Mouse (Mus musculus) induced T-regulatory cell, adult 2 months (primary cell): ENCODE measurements at regions not wholly inside any gene's neighbourhood (a gene's known extent, or its start where the extent isn't known, plus 50 kb on each side); places are given as distances from the start of the nearest gene placed in this dataset.
"Not testable (repeated sequence)": the region's sequence is repeated elsewhere in the genome, so short reads cannot be mapped to it uniquely, and the experiment has no call there.

Source experiments
- DNase-seq: peaks from one replicate; pipeline ENCODE4 v3.0.0-alpha.2; 2012; ENCODE audit warnings: low read depth

DNA sequence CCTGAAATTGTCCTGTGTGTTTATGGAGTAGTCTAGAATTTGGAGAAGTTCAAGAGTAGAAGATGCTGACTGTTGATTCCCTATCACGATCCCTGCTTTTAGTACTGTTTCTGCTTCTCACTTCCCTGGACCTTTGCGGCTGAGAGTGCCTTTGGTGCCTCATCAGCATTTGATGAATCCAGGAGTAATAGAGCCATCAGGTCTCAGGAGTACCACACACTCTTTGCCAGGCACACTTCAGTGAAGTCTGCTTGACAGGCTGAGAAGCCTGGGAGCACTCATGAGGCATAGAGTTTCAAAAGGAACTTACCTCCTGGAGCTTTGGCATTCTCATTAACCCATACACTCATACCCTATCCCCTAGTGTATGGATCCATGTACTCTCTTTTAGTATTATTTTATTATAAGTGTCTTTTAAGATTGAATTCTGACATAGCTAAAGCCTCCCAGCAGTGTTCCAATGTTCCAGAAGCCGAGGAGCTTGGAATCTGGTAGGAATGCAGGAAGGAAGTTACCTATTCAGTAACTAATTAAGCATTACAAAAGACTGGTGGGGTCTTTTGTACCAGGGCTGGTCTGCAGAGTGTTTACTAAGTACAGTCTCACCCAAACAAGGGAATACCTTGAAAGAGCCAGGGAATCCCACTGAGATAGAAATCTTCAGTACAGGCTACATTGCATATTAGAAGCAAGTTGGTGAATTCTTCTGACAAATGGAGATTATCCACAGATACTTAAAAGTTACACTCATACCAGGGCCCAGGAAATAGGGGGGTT lies 139.7 kb downstream of the Tex13c3 start:
- not testable (repeated sequence) for DNase-seq

DNA sequence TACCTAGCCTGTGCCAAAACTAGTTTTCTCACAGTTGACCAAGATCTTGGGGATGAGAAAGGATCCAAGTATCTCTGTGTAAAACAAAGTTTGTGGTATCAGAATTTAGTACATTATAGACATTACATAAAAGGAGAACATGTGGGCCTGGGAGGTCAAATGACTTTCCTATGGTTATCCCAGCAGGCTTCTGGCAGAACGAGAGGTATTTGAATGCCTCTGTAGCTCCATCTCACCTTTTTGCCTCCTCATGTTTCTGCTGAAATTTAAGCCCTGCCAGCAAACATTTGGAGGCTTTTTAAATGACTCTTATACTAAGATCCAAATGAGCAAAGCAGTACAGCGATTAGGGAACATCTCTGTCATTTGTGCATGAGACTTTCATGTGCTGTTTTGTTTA lies 167.8 kb downstream of the Tex13c3 start:
- DNase-seq, result no peak

DNA sequence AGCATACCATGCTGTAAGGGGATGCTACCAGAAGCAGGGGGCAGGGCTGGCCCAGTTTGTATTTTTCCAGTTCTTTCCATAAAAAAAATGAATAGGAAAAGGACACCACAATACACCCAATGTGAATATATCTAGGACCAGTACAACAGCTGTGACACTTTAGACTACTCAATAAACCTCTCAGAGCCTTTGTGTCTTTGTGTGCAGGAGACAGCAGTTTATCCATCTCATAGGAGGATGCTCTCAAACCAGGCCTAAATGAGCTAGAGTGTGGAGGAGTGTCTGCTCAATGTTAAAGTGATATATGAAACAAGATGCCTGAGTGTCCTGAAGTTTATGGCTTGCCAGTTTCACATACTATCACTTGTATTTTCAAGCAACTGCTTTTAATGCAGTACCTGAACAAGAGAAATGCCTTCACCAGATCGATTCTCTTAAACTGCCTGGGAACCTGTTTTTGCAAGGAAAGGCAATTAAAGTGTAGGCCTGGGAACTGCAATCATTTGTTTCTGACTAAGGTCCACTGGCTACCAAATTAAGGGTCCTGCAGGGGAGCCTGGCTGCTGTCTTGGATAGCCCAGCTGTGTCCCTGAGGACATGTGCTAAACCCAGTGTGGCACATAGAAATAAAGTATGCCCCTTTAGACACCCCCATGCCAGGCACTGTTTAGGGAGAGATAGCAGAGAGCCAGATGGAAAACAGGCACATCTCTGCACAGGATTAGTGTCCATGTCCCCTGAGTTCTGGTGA lies 169.1 kb downstream of the Tex13c3 start:
- DNase-seq, result no peak

GRCm38 (mm10) chrX:19311377-19311776 lies 169.7 kb downstream of the Tex13c3 start:
- no peak for DNase-seq

- DNase-seq, result no peak
Observed at GRCm38 (mm10) chrX:19288171-19288570, 192.9 kb downstream of the Tex13c3 start.

DNA sequence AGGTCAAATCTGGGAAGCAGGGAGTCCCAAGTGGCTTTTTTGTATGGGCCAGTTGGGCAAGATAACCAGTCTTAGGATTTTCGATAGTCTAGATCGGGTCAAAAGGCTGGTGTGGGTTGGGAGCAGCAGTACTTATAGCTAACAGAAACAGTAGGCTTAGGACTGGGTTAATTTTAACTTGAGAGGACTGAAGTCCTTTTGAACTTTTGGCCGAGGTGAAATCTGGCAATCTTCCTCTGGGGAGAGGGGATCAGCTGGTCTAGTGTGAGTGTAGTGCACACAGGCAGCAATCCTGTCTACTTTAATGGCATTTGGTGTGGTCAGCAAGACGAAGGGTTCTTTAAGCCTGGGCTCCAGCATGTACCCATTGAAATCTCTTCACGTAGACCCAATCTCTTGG lies 194.7 kb downstream of the Tex13c3 start:
- DNase-seq, result no peak

DNA sequence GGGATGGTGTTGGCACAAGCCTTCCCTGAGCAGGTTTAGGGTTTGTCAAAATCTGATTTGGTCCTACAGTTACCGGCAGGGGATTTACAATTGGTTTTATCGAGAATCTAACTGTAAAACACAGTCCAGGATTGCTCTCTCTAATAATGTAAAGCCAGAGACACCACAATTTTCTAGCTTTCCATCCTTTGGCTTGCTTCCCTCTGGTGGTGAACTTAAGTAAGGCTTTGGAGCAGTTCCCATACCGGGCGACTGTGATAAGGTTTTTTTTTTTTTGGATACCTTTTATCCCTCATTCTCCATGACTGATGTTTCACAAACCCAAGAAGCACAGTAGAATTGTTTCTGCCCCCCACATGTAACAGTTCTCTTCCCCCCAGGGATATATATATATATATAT lies 195.3 kb downstream of the Tex13c3 start:
- no peak for DNase-seq

DNA sequence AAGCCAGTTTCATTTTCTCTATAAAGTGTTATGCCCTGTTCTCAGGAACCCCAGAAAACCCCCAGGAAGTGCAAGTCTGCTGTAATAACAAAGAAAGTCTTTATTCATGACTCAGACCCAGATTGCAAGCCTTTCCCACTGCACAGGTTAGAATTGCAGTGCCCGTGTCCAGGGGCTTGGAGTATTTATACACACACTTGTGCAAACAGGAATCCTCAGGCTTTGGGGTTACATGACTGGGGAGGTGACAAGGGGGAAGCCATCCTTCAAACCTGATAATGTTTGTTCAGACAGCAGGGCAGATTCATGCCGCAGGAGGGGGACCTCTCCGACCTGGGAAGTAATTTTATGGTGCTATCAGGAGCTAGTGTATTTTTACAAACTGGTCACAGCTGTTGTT lies 198.0 kb downstream of the Tex13c3 start:
- DNase-seq, result peak; percentile 28

- DNase-seq, result no peak
Observed at GRCm38 (mm10) chrX:19264237-19264636, 216.9 kb downstream of the Tex13c3 start.

DNA sequence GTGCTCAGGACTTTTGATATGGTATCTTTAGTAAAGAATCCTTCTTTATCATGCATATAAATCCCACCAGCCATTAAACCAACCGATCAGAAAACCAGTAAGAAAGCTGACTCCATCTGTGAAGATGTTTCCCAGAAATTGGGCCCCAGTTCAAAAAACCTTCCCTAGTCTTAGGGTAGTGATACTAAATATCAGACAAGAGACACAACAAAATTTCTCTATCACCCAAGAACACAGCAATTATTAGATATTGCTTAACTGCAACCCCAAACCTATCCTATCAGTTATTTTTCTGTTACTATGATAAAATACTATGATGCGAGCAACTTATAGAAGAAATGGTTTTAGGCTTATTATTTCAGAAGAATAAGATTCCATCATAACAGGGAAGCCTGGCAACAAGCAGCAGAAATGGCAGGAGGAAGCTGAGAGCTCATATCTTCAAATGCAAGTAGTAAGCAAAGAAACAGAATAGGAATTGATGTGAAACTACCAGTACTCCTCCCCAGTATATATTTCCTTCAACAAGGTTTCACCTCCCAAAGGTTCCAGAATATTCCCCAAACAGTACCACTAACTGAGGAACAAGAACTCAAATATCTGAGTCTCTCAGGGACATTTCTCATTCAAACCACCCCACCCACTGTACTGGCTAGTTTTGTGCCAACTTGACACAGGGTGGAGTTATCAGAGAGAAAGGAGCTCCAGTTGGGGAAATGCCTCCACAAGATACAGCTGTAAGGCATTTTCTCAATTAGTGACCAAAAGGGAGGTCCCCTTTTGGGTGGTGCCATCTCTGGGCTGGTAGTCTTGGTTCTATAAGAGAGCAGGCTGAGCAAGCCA lies 234.1 kb downstream of the Tex13c3 start:
- DNase-seq, result no peak

DNA sequence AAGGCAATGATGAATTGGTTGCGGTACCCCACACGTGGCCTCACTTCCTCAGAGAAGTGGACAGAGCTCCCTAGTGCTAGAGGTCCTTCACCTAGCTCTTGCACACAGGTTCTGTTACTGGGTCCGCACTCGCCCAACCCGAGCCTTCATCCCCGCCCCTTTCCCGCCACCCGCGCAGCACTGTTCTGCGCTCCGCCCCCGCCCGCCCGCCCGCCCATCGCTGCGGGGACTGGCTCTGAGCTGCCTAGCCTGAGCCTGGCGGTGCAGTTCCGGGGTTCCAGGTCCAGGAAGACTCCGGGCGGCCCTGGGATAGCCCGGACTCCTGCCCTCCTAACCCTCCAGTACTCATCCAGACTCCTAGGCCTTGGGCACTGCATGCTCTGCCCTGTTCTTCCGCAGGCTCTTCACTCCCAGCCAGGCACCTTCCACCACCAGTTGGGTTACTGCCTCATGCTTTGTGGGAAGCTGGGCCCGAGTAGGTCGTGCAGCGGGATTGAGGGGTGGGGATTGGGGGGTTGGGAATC lies 243.3 kb downstream of the Tex13c3 start:
- DNase-seq, result peak; percentile 32

DNA sequence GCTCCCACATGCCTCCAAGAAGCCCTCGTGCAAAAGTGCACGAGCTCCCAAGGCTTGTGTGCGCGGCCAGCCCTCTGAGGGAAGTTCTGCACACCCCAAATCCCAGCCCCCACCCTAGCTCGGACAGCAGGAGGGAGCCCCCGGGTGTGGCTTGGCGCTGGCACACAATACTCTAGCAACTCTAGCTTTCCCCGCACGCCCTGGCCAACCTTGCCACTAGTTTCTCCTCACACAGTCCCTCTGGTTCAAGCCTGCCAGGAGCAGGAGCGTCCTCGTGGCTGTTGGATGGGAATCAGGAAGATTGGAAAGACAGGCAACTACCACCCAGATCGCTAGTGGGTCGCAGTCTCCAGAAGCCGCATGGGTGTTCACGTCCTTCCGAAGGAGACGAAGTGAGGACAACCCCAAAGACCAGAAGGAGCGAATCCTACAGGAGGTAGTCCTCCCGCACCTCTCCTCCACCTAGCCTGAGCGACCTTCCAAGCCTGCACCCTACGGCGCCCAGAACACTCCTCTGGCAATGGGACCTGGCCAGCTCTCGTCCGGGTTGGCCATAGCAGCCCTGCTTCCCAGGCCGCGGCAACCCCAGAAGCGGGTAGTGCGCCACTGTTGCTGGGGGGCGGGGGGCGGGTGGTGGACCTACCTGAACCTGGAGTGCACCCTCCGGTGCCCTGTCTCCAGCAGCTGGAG lies 243.9 kb downstream of the Tex13c3 start:
- peak; percentile 0 for DNase-seq

- DNase-seq, result no peak
Observed at GRCm38 (mm10) chrX:19235449-19235848, 245.7 kb downstream of the Tex13c3 start.

- no peak for DNase-seq
Observed at GRCm38 (mm10) chrX:19231823-19232222, 249.3 kb downstream of the Tex13c3 start.

DNA sequence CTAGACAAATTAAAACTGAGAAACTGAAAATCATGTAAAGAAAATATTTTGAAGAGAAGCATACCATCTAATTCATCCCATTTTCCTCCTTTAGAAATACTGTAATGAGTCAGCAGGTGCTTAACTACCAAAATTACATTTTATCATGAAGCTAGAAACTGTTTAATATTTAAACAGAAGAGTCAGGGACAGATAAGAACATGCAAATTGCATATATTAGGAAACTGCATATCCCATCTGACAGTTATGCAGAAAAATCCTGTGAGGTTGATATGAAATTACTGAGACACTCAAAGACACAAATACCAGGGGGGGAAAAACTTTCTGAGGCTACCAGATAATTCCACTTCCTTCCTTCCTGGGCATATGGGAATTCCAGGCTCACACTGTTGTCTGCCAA lies 257.8 kb downstream of the Tex13c3 start:
- no peak for DNase-seq

DNA sequence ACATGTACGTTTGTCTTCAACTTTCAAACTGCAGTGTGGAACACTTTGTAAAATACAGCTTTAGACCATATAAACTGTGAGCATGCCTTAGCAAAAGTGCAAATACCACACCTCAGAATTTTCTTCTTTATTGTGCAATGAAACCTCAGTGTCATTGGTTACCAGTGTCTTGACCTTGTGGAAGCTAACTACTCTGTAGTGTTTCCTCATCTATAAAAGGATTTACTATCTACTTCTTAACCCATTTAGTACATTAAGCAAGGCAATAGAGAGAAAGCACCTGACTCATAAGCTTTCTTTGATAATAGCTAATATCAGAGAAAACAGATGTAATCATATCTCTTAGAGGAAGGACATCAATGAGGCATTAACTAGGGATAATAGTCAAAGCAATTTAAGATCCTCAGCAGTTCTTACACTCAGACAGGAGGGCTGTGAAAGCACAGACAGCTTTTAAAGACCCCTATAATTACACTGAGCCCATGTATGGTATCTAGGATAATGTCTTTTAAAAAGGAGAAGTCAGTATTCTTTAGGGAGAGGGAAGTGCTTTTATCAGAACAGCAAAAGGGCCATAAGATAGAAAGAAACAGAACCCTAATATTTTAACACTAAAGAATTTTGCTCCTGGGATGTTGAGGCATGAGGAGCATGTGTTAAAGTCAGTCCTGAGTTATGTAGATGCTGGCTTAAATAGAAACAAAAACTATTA lies 260.2 kb downstream of the Tex13c3 start:
- no peak for DNase-seq

DNA sequence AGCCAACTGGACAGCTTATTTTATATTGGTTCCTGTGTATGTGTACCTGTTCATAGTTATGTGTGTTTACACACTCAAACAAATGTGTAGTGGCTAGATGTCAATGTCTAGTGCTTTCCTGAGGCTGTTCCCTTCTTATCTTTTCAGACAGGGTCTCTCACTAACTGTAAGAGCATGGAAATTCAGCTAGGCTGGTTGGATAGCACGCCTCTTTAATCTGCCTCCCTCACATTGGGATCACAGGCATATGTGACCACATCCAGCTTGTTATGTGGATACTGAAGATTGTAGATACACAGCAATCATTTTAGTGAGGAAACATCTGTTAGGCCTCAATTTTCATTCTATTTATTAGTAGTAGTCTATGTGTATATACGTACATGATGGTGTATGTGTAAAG lies 261.4 kb downstream of the Tex13c3 start:
- no peak for DNase-seq

GRCm38 (mm10) chrX:19219301-19219700 lies 261.8 kb downstream of the Tex13c3 start:
- DNase-seq, result no peak

GRCm38 (mm10) chrX:19206420-19206819 lies 274.7 kb downstream of the Tex13c3 start:
- no peak for DNase-seq

DNA sequence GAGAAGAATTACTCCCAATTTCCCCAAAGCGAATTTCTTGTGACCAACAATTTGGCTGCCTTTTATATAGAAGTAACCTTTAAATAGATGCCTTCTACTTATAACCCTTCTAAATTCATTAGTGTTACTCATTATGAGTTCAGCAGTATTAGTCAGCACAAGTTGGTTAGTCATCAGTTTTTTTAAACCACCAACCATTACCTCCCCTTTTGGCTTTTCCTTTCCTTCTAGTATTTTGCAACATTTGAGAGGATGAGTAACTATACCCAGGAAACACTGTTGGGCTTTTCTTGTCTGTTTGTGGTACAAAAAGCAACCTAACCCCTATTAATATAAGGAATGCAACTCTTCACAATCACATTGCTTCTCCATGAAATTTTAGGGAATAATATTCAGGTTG lies 278.6 kb downstream of the Tex13c3 start:
- DNase-seq, result no peak

DNA sequence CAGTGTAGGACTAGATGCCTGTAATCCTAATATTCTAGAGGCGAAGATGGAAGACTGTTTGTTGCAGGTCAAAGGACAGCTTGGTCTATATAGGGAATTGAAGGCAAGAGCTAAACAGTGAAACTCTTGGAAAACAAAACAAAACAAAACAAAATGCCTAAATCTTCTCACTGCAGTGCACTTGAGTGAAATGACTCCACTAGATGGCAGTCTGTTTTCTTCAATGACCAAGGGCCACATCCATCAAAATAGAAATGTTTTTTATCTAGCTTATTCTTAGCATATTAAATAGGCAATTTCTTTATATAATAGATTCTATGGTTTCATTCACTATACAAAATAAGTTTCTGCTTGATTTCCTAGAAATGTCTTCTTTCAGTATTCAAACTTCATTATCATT lies 279.7 kb downstream of the Tex13c3 start:
- DNase-seq, result no peak
